Mouse (Mus musculus): ENCODE results near the gene Dnajb13. TPM values are rescaled to one million over a fixed set of nuclear protein-coding genes. Genes with fewer than 3 reads are reported as not detected.

Dnajb13 gene
- 0.13 and 0.24 TPM in 2 replicates for polyA plus RNA-seq (2016; fragmentation: Nextera tagmentation; extraction: Ambion mirVana)

GRCm38 (mm10) chr7:100514573-100514972 is at the start of gene Dnajb13:
Gene Dnajb13, minus strand, starts transcription at chr7:100514960.
- no peaks in the 10 kb centered on the region for H3K4me1 ChIP-seq
- H3K27ac ChIP-seq, result no peak within 1 kb of the TSS
- 52% methylated on average over 11 of the region's 11 CpGs for WGBS
- no peaks in the 10 kb centered on the region for H3K36me3 ChIP-seq
- no peaks in the 10 kb centered on the region for H3K27me3 ChIP-seq (ENCODE audit: low read depth, poor library complexity, severe bottlenecking)
- peak; percentile 30 for DNase-seq (ENCODE audit: low spot score)
- no peak within 1 kb of the TSS for H3K4me3 ChIP-seq
- no peaks in the 10 kb centered on the region for H3K9me3 ChIP-seq (replicated peaks)

DNA sequence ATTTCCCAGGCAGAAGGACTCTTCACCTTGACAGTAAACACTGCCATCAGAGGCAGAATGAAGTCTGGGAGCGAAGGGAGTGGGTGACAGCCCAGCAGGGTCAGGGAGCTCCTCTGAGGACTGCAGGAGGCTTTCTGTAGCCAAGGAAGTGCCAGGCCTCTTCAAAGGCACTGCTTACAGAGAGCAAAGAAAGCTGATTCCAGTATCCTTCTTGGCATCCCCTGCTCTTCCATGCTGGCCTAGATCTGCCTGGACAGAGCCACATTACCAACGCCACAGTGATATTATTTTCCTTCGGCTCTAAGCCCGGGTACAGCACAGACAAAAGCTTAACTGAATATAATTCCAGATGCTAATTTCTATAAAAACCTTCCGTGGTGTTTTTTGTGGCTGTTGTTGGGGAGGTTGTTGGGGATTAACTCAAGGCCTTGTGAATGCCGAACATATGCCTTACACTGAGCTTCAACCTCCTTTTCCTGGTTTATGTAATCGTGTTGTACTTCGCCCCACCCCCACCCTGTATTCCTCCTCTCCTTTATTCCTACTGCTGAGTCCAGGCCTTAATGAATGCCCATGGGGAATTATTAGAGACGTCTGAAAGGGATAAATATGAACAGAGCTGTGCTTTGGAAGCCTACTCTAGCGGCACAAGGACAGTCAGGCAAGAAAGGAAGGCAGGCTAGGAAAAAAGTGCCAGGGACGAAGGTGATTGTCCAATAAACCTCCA is 47.3 kb upstream of the Dnajb13 start:
- no peaks in the 10 kb centered on the region for H3K9me3 ChIP-seq (replicated peaks)
- WGBS, result 81% methylated on average over 11 of the region's 11 CpGs
- DNase-seq (ENCODE audit: low spot score), result no peak
- no peaks in the 10 kb centered on the region for H3K27me3 ChIP-seq (ENCODE audit: low read depth, poor library complexity, severe bottlenecking)
- no peaks in the 10 kb centered on the region for H3K4me1 ChIP-seq
- H3K4me3 ChIP-seq, result no peak overlapping the region
- peaks cover 3% of the 10 kb centered on the region; the same call in 1 of the 2 replicates for H3K36me3 ChIP-seq
- H3K27ac ChIP-seq, result 0 out of 2 replicates have a peak overlapping the region, but pooled peaks have one; percentile 36

DNA sequence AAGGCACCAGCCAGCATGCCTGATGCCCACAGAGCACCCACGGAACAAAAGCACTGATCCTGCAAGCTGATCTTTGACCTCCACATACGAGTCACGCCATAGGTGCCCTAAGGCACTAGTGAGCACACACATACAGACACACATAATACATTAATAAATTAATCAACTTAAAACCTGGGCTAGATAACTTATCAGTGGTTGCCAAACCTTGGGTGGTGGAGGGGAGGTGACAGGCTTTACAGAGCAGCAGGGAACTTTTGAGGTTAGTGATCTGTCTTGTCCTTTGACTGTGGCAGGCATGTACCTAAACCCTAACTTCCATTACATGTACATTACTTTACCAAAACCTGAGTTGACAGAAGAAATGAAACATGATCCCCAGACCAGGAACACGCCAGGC is 44.6 kb upstream of the Dnajb13 start:
- Histone ChIP-seq H3K9me3 (replicated peaks) (no peaks in the 10 kb centered on the region), H3K27ac (no peak overlapping the region), H3K4me1 (no peaks in the 10 kb centered on the region), H3K27me3 (ENCODE audit: low read depth, poor library complexity, severe bottlenecking) (no peaks in the 10 kb centered on the region), H3K36me3 (no peaks in the 10 kb centered on the region), H3K4me3 (no peak overlapping the region)
- no peak for DNase-seq (ENCODE audit: low spot score)
- WGBS, result 85% methylated on average over 4 of the region's 4 CpGs

GRCm38 (mm10) chr7:100557241-100557640 is 42.5 kb upstream of the Dnajb13 start:
- H3K9me3 ChIP-seq (replicated peaks), result no peaks in the 10 kb centered on the region
- H3K27me3 ChIP-seq (ENCODE audit: low read depth, poor library complexity, severe bottlenecking), result no peaks in the 10 kb centered on the region
- no peak overlapping the region for H3K27ac ChIP-seq
- no peaks in the 10 kb centered on the region for H3K4me1 ChIP-seq
- no peak for DNase-seq (ENCODE audit: low spot score)
- H3K36me3 ChIP-seq, result 0 out of 2 replicates have a peak, but pooled peaks cover 2% of the 10 kb centered on the region
- no peak overlapping the region for H3K4me3 ChIP-seq
- 72% methylated on average over 5 of the region's 5 CpGs for WGBS

DNA sequence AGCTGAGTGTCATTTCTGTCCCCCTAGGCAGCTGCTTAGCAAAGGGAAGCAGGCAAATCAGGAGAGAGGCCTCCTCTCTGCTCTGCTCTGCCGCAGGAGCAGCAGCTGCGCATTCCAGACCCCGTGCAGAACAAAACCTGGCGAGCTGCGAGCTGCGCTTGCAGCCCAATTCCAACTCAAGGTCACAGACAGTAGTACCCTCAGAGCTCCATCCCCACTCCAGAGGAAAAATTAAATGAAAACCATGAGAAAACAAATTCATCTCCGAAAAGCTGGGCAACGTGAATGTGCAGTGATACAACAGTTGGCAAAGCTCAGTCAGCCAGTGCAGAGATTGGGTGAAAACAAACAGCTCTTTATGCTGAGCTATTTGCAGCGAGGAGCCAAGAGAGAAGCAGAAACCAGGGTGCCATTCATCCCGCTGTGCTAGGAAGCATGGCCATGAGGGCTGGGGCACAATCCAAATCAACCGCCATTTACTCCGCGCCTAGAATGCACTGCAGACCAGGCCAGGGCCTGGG is 40.7 kb upstream of the Dnajb13 start:
- peaks cover 11% of the 10 kb centered on the region; the same call in 1 of the 2 replicates for H3K36me3 ChIP-seq
- H3K27ac ChIP-seq, result peak overlapping the region; percentile 0; the same call in 1 of the 2 replicates
- no peaks in the 10 kb centered on the region for H3K4me1 ChIP-seq
- H3K9me3 ChIP-seq (replicated peaks), result no peaks in the 10 kb centered on the region
- 51% methylated on average over 13 of the region's 13 CpGs for WGBS
- H3K27me3 ChIP-seq (ENCODE audit: low read depth, poor library complexity, severe bottlenecking), result no peaks in the 10 kb centered on the region
- DNase-seq (ENCODE audit: low spot score), result peak; percentile 34
- H3K4me3 ChIP-seq, result no peak overlapping the region

GRCm38 (mm10) chr7:100554939-100555338 is 40.2 kb upstream of the Dnajb13 start:
- Histone ChIP-seq H3K27ac (no peak overlapping the region), H3K9me3 (replicated peaks) (no peaks in the 10 kb centered on the region), H3K4me3 (no peak overlapping the region), H3K36me3 (peaks cover 11% of the 10 kb centered on the region; the same call in 1 of the 2 replicates), H3K4me1 (no peaks in the 10 kb centered on the region), H3K27me3 (ENCODE audit: low read depth, poor library complexity, severe bottlenecking) (no peaks in the 10 kb centered on the region)
- DNase-seq (ENCODE audit: low spot score), result no peak
- WGBS, result 81% methylated on average over 5 of the region's 5 CpGs

DNA sequence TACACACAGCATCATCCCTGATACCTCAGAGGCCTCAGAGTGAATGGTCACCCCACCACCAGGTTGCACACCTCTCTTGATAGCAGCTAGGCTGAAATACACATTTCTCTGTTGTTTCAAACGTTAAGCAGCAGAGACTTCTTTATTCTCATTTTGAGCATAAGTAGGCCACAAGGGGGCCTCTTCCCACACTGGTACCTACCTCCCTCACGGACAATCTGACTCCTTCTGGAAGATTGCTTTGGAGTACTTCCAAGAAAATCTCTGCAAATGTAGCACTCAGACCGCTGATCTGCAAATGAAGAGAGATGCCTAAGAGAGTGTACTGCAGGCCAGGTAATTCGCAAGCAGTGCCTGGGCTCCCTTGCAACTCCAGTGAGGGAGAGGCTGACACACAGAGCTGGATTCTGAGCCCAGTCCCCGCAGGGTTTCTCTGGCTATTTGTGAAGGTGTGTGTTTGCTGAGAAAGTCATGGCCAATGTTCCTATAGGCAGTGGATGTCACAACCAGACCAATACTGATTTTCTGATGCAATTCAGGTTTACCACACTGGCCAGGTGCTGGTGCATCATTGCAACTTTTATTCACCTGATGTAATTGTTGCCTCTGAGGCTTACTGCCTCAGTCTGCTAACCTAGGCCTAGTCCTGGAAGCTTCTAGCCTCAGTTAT is 35.7 kb upstream of the Dnajb13 start:
- H3K9me3 ChIP-seq (replicated peaks), result no peaks in the 10 kb centered on the region
- no peak for DNase-seq (ENCODE audit: low spot score)
- WGBS, result 78% methylated on average over 5 of the region's 5 CpGs

GRCm38 (mm10) chr7:100549796-100550195 is 35.0 kb upstream of the Dnajb13 start:
- no peak overlapping the region for H3K4me3 ChIP-seq
- no peaks in the 10 kb centered on the region for H3K4me1 ChIP-seq
- no peaks in the 10 kb centered on the region for H3K27me3 ChIP-seq (ENCODE audit: low read depth, poor library complexity, severe bottlenecking)
- H3K36me3 ChIP-seq, result peaks cover 18% of the 10 kb centered on the region; the same call in 1 of the 2 replicates
- no peaks in the 10 kb centered on the region for H3K9me3 ChIP-seq (replicated peaks)
- 91% methylated on average over 3 of the region's 3 CpGs for WGBS
- no peak for DNase-seq (ENCODE audit: low spot score)
- no peak overlapping the region for H3K27ac ChIP-seq

More for the DNA sequence above, 35.7 kb upstream of the Dnajb13 start:
- H3K4me1 ChIP-seq, result no peaks in the 10 kb centered on the region
- no peak overlapping the region for H3K27ac ChIP-seq
- peaks cover 18% of the 10 kb centered on the region; the same call in 1 of the 2 replicates for H3K36me3 ChIP-seq
- H3K27me3 ChIP-seq (ENCODE audit: low read depth, poor library complexity, severe bottlenecking), result no peaks in the 10 kb centered on the region
- H3K4me3 ChIP-seq, result no peak overlapping the region

GRCm38 (mm10) chr7:100547631-100548030 is 32.9 kb upstream of the Dnajb13 start:
- no peaks in the 10 kb centered on the region for H3K27me3 ChIP-seq (ENCODE audit: low read depth, poor library complexity, severe bottlenecking)
- no peaks in the 10 kb centered on the region for H3K4me1 ChIP-seq
- no peak overlapping the region for H3K4me3 ChIP-seq
- no peak for DNase-seq (ENCODE audit: low spot score)
- H3K36me3 ChIP-seq, result peaks cover 18% of the 10 kb centered on the region; the same call in 1 of the 2 replicates
- no peaks in the 10 kb centered on the region for H3K9me3 ChIP-seq (replicated peaks)
- no peak overlapping the region for H3K27ac ChIP-seq
- 84% methylated on average over 4 of the region's 4 CpGs for WGBS

- Histone ChIP-seq H3K9me3 (replicated peaks) (no peaks in the 10 kb centered on the region), H3K36me3 (peaks cover 19% of the 10 kb centered on the region), H3K27ac (no peak overlapping the region), H3K27me3 (ENCODE audit: low read depth, poor library complexity, severe bottlenecking) (no peaks in the 10 kb centered on the region), H3K4me3 (no peak overlapping the region), H3K4me1 (no peaks in the 10 kb centered on the region)
- WGBS, result 71% methylated on average over 1 of the region's 1 CpGs
- DNase-seq (ENCODE audit: low spot score), result no peak
Measured at GRCm38 (mm10) chr7:100544437-100544836, 29.7 kb upstream of the Dnajb13 start.

- WGBS, result 96% methylated on average over 9 of the region's 9 CpGs
- DNase-seq (ENCODE audit: low spot score), result no peak
- H3K27me3 ChIP-seq (ENCODE audit: low read depth, poor library complexity, severe bottlenecking), result no peaks in the 10 kb centered on the region
- peaks cover 20% of the 10 kb centered on the region for H3K36me3 ChIP-seq
- H3K27ac ChIP-seq, result no peak overlapping the region
- H3K4me3 ChIP-seq, result no peak overlapping the region
- H3K4me1 ChIP-seq, result peaks cover 14% of the 10 kb centered on the region
- no peaks in the 10 kb centered on the region for H3K9me3 ChIP-seq (replicated peaks)
Measured at GRCm38 (mm10) chr7:100539516-100539915, 24.8 kb upstream of the Dnajb13 start.

DNA sequence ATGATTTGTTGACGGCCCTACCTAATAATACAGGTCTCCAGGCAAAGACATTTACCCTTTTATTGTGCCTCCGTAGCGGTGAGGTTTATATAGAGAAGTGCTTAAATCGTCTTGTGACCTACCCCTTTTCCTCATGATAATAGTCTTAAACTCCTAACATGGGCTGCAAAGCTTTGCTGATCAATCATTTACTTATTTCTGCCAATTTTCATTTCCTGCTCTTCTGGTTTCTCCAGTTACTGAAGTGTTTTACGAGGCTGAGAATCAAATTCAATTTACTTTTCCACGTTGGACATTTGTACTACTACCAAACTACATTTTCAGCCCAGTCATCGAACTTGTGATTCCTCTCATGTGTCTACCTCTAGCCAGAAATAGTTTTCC is 22.8 kb upstream of the Dnajb13 start:
- 36% methylated on average over 7 of the region's 7 CpGs for WGBS
- H3K27ac ChIP-seq, result peak overlapping the region; percentile 88
- peak overlapping the region; percentile 85 for H3K4me3 ChIP-seq
- no peak for DNase-seq (ENCODE audit: low spot score)
- H3K4me1 ChIP-seq, result peaks cover 14% of the 10 kb centered on the region
- H3K27me3 ChIP-seq (ENCODE audit: low read depth, poor library complexity, severe bottlenecking), result no peaks in the 10 kb centered on the region
- H3K36me3 ChIP-seq, result peaks cover 20% of the 10 kb centered on the region
- H3K9me3 ChIP-seq (replicated peaks), result no peaks in the 10 kb centered on the region

Measured in limb, embryonic 10.5 days (tissue).